Mouse (Mus musculus): ENCODE measurements around the gene Grifin. TPM values are rescaled to one million over a fixed set of nuclear protein-coding genes. Genes with fewer than 3 reads are reported as not detected.

The Grifin gene
- polyA plus RNA-seq, 1 experiment, result 0.77 TPM

DNA sequence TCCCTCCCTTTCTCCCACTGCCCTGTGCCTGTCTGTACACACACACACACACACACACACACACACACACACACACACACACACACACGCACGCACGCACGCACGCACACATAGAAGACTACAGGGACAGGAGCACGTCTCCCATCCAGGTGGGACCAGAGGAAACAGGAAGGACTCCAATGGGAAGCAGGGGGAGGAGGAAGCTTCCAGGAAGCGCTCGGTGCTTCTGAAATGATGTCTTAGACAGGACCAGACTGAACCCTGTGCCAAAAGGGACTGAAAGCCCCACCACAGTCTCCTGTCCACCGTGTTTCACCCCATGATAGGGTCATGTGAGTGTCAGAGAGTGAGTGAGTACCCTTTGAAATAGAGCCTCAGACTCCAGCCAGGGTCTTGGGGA is 2.3 kb downstream of the Grifin start:
- Histone ChIP-seq H3K4me3 (replicated peaks) (no peak overlapping the region), H3K9me3 (no peaks in the 10 kb centered on the region), H3K27me3 (replicated peaks) (peaks cover 30% of the 10 kb centered on the region), H3K36me3 (replicated peaks; ENCODE audit: low read length) (no peaks in the 10 kb centered on the region), H3K4me1 (peaks cover 33% of the 10 kb centered on the region)
- TF ChIP-seq GATA1 (IDR thresholded peaks at IDR 0.05; ENCODE audit: borderline replicate concordance, low read length) (no peak), FLI1 (IDR thresholded peaks at IDR 0.05; ENCODE audit: low read length) (no peak)

- H3K4me1 ChIP-seq, result peaks cover 11% of the 10 kb centered on the region
- H3K36me3 ChIP-seq (replicated peaks; ENCODE audit: low read length), result no peaks in the 10 kb centered on the region
- TF ChIP-seq GATA1 (IDR thresholded peaks at IDR 0.05; ENCODE audit: borderline replicate concordance, low read length) (no peak), FLI1 (IDR thresholded peaks at IDR 0.05; ENCODE audit: low read length) (no peak)
- no peak overlapping the region for H3K4me3 ChIP-seq (replicated peaks)
- H3K27me3 ChIP-seq (replicated peaks), result peaks cover 23% of the 10 kb centered on the region
- no peaks in the 10 kb centered on the region for H3K9me3 ChIP-seq
Observed at GRCm38 (mm10) chr5:140556859-140557258, 8.0 kb downstream of the Grifin start.

DNA sequence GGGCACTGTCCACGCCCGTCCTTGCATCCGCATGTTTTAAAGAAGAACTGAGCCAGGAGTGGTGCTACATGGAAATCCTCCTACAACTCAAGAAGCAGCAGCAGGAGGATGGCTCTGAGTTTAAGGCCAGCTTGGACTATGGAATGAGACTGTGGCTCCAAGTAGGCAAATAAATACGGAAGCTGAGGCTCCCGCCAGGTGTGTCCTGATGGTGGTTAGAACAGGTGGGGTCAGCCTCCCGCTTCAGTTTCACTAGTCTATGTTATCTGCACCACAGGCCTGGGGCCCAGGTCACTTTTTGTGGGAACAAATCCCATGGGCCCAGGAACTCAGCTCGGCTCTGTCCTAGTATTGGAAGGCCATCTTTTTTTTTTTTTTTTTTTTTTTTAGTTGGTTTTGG is 11.2 kb downstream of the Grifin start:
- H3K4me1 ChIP-seq, result peaks cover 11% of the 10 kb centered on the region
- H3K27me3 ChIP-seq (replicated peaks), result peaks cover 36% of the 10 kb centered on the region
- no peak for TF ChIP-seq FLI1 (IDR thresholded peaks at IDR 0.05; ENCODE audit: low read length)
- no peak for TF ChIP-seq GATA1 (IDR thresholded peaks at IDR 0.05; ENCODE audit: borderline replicate concordance, low read length)
- H3K36me3 ChIP-seq (replicated peaks; ENCODE audit: low read length), result no peaks in the 10 kb centered on the region
- H3K9me3 ChIP-seq, result no peaks in the 10 kb centered on the region
- peak overlapping the region; percentile 50 for H3K4me3 ChIP-seq (replicated peaks)

DNA sequence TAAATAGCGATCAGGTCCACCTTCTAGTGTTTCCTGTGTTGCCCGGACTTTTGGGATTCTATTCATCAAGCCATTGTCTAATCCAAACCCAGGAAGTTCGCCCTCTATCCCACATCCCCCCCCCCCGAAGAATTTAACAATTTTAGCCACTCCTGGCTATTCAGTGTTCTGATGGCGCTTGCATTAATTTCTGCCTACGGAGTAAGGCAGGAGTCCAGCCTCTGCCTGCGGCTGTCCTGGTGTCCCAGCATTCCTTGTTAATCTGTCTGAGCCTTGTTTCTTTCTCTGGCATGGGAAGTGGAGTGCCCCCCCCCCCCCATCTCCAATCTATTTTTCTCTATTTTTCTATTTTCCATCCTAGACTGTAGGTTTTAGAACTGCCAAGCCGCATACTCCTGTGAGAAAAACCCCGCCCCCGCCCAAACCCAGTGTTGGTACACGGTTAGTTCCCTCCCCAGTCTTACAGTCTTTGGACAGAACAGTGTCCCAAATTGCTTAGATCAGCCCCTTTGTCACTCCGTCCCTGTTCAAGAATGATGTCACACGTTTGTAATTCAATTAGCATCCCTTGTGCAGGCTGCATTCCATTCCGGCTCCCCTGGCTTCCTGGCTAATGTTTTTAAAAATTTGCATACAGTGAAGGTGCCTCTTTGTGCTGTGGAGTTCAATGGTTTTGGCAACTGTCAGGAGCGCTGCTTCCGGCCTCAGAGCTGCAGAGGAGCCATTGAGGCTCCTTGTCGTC is 15.4 kb downstream of the Grifin start:
- Histone ChIP-seq H3K27me3 (replicated peaks) (peaks cover 38% of the 10 kb centered on the region), H3K9me3 (peaks cover 3% of the 10 kb centered on the region; the same call in 1 of the 2 replicates), H3K4me3 (replicated peaks) (no peak overlapping the region), H3K36me3 (replicated peaks; ENCODE audit: low read length) (no peaks in the 10 kb centered on the region), H3K4me1 (no peaks in the 10 kb centered on the region)
- TF ChIP-seq GATA1 (IDR thresholded peaks at IDR 0.05; ENCODE audit: borderline replicate concordance, low read length), result no peak

DNA sequence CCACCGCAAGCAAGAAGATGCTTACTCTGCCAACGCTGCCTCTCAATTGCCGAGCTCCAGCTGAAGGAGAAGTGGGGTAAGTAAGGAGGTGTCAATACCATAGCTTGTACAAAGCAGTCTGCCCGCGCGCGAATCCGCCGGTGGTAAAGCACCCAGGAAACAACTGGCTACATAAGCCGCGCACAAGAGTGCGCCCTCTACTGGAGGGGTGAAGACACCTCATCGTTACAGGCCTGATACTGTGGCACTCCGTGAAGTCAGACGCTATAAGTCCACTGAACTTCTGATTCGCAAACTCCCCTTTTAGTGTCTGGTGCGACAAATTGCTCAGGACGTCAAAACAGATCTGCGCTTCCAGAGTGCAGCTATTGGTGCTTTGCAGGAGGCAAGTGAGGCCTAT is 18.5 kb downstream of the Grifin start:
- H3K4me1 ChIP-seq, result no peaks in the 10 kb centered on the region
- no peak overlapping the region for H3K4me3 ChIP-seq (replicated peaks)
- H3K9me3 ChIP-seq, result peaks cover 3% of the 10 kb centered on the region; the same call in 1 of the 2 replicates
- no peaks in the 10 kb centered on the region for H3K36me3 ChIP-seq (replicated peaks; ENCODE audit: low read length)
- TF ChIP-seq FLI1 (IDR thresholded peaks at IDR 0.05; ENCODE audit: low read length) (no peak), GATA1 (IDR thresholded peaks at IDR 0.05; ENCODE audit: borderline replicate concordance, low read length) (no peak)
- H3K27me3 ChIP-seq (replicated peaks), result peaks cover 36% of the 10 kb centered on the region

DNA sequence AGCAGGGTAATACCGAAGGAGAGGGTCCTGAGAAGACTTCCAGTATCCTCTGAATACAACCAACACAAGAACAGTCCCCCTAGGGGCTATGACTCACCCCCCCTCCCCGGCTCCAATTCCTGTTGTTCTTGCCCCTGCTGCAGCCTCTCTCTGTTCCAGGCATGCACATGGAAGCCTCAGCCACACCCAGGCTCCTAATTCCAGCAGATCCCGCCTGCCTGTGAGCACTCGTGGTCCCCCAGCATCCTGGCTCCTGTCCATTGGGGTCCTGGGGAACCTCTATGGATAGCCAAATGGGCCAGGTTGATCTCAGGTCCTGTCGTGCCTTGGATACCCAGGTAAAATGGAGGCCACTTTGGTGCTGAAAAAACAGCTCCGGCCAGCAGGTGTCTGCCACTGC is 19.2 kb downstream of the Grifin start:
- Histone ChIP-seq H3K4me1 (no peaks in the 10 kb centered on the region), H3K36me3 (replicated peaks; ENCODE audit: low read length) (no peaks in the 10 kb centered on the region), H3K27me3 (replicated peaks) (peaks cover 32% of the 10 kb centered on the region), H3K4me3 (replicated peaks) (no peak overlapping the region), H3K9me3 (peaks cover 3% of the 10 kb centered on the region; the same call in 1 of the 2 replicates)
- TF ChIP-seq FLI1 (IDR thresholded peaks at IDR 0.05; ENCODE audit: low read length), result no peak
- TF ChIP-seq GATA1 (IDR thresholded peaks at IDR 0.05; ENCODE audit: borderline replicate concordance, low read length), result no peak

DNA sequence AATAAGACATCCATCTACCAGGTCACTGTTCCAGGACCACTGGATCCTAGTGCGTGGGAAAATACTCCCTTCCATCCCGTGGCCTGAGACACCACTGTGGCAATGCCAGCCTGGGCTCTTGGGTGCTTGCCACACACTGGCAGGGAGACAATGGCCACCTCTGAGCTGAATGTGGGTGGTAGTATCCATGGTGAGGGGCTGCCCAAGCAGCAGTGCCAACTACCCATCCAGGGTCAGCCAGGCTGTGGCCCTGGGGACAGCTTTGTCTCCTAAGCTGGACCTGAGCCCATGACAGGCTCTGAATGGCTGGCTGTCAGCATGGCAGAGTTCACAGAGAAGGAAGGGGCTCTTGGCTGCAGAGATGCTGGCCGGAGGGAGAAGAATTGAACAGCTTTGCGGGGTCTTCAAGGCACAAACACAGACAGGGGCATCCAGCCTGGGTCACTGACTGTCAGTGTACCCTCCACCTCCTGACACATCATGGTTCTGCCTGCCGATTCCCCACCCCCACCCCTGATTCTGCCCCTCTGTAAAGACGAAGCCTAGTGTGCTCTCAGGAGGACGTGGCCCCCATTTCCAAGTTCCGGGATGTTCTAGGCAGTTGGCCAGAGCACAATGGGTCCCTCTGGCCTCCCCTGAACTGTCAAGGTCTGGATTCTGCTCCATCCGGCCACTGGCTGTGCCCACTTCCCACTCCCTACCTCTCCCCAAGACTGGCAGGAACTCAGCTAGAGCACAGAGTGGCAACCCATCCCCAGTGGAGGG is 21.9 kb downstream of the Grifin start:
- Histone ChIP-seq H3K4me1 (peaks cover 15% of the 10 kb centered on the region), H3K9me3 (no peaks in the 10 kb centered on the region), H3K27me3 (replicated peaks) (peaks cover 26% of the 10 kb centered on the region), H3K36me3 (replicated peaks; ENCODE audit: low read length) (no peaks in the 10 kb centered on the region), H3K4me3 (replicated peaks) (no peak overlapping the region)
- TF ChIP-seq FLI1 (IDR thresholded peaks at IDR 0.05; ENCODE audit: low read length) (no peak), GATA1 (IDR thresholded peaks at IDR 0.05; ENCODE audit: borderline replicate concordance, low read length) (no peak)

DNA sequence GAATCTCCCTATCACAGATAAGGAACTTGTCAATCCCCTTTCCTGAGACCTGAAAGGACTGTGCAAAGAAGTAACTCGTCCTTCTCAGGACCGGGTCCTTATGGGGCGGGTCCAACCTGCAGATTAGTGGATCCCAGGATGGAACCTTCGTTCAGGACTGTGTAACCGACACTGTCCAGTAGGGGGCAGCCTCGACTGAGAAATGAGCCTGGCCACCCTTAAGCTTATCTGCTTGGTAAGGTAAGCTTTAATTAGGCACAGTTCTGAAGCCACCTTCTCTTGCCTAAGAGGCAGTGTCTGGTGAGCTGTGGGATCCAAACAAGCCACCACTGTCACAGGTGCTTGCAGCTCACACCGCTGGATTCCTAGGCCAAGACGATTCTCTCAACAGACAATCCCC is 24.8 kb downstream of the Grifin start:
- H3K36me3 ChIP-seq (replicated peaks; ENCODE audit: low read length), result no peaks in the 10 kb centered on the region
- peaks cover 33% of the 10 kb centered on the region for H3K4me1 ChIP-seq
- peaks cover 18% of the 10 kb centered on the region for H3K27me3 ChIP-seq (replicated peaks)
- no peaks in the 10 kb centered on the region for H3K9me3 ChIP-seq
- TF ChIP-seq FLI1 (IDR thresholded peaks at IDR 0.05; ENCODE audit: low read length), result no peak
- TF ChIP-seq GATA1 (IDR thresholded peaks at IDR 0.05; ENCODE audit: borderline replicate concordance, low read length), result no peak
- H3K4me3 ChIP-seq (replicated peaks), result no peak overlapping the region

GRCm38 (mm10) chr5:140538111-140538683 is 26.7 kb downstream of the Grifin start:
- TF ChIP-seq FLI1 (IDR thresholded peaks at IDR 0.05; ENCODE audit: low read length) (no peak), GATA1 (IDR thresholded peaks at IDR 0.05; ENCODE audit: borderline replicate concordance, low read length) (no peak)
- Histone ChIP-seq H3K9me3 (no peaks in the 10 kb centered on the region), H3K4me3 (replicated peaks) (no peak overlapping the region), H3K4me1 (peaks cover 33% of the 10 kb centered on the region), H3K36me3 (replicated peaks; ENCODE audit: low read length) (no peaks in the 10 kb centered on the region), H3K27me3 (replicated peaks) (peaks cover 12% of the 10 kb centered on the region)

- TF ChIP-seq GATA1 (IDR thresholded peaks at IDR 0.05; ENCODE audit: borderline replicate concordance, low read length), result no peak
- no peak for TF ChIP-seq FLI1 (IDR thresholded peaks at IDR 0.05; ENCODE audit: low read length)
- H3K4me3 ChIP-seq (replicated peaks), result no peak overlapping the region
- no peaks in the 10 kb centered on the region for H3K27me3 ChIP-seq (replicated peaks)
- H3K36me3 ChIP-seq (replicated peaks; ENCODE audit: low read length), result peaks cover 73% of the 10 kb centered on the region
- H3K4me1 ChIP-seq, result peaks cover 42% of the 10 kb centered on the region
- H3K9me3 ChIP-seq, result 0 out of 2 replicates have a peak, but pooled peaks cover 2% of the 10 kb centered on the region
Observed at GRCm38 (mm10) chr5:140526754-140527153, 38.1 kb downstream of the Grifin start.
